Mouse (Mus musculus): ENCODE results near the gene Adamts18.
"Not testable (repeated sequence)": the region's sequence is repeated elsewhere in the genome, so short reads cannot be mapped to it uniquely, and the experiment has no call there.

Adamts18 gene

GRCm38 (mm10) chr8:113837570-113837915 is 11.0 kb downstream of the Adamts18 start:
- no peak for DNase-seq

- no peak for DNase-seq
Observed at GRCm38 (mm10) chr8:113836892-113837569, 11.5 kb downstream of the Adamts18 start.

GRCm38 (mm10) chr8:113833644-113834043 is 14.9 kb downstream of the Adamts18 start:
- DNase-seq, result no peak

- DNase-seq, result no peak
Observed at GRCm38 (mm10) chr8:113827270-113827669, 21.3 kb downstream of the Adamts18 start.

GRCm38 (mm10) chr8:113820983-113821587 is 27.5 kb downstream of the Adamts18 start:
- no peak for DNase-seq

GRCm38 (mm10) chr8:113813966-113814365 is 34.6 kb downstream of the Adamts18 start:
- no peak for DNase-seq

GRCm38 (mm10) chr8:113811521-113811920 is 37.0 kb downstream of the Adamts18 start:
- no peak for DNase-seq

GRCm38 (mm10) chr8:113809929-113810328 is 38.6 kb downstream of the Adamts18 start:
- DNase-seq, result no peak

GRCm38 (mm10) chr8:113803830-113804611 is 44.5 kb downstream of the Adamts18 start:
- DNase-seq, result no peak

- no peak for DNase-seq
Observed at GRCm38 (mm10) chr8:113801551-113801950, 47.0 kb downstream of the Adamts18 start.

- DNase-seq, result not testable (repeated sequence)
Observed at GRCm38 (mm10) chr8:113800556-113800955, 48.0 kb downstream of the Adamts18 start.

- DNase-seq, result no peak
Observed at GRCm38 (mm10) chr8:113799550-113799949, 49.0 kb downstream of the Adamts18 start.

GRCm38 (mm10) chr8:113791856-113792255 is 56.7 kb downstream of the Adamts18 start:
- DNase-seq, result no peak

- no peak for DNase-seq
Observed at GRCm38 (mm10) chr8:113791061-113791460, 57.5 kb downstream of the Adamts18 start.

GRCm38 (mm10) chr8:113783711-113784110 is 64.8 kb downstream of the Adamts18 start:
- DNase-seq, result no peak

- no peak for DNase-seq
Observed at GRCm38 (mm10) chr8:113781554-113781953, 67.0 kb downstream of the Adamts18 start.

- no peak for DNase-seq
Observed at GRCm38 (mm10) chr8:113775361-113775760, 73.2 kb downstream of the Adamts18 start.

- DNase-seq, result no peak
Observed at GRCm38 (mm10) chr8:113768861-113769410, 79.6 kb downstream of the Adamts18 start.

GRCm38 (mm10) chr8:113765121-113765520 is 83.4 kb downstream of the Adamts18 start:
- DNase-seq, result no peak

GRCm38 (mm10) chr8:113763592-113764355 is 84.8 kb downstream of the Adamts18 start:
- no peak for DNase-seq

GRCm38 (mm10) chr8:113762101-113762500 is 86.4 kb downstream of the Adamts18 start:
- no peak for DNase-seq

- no peak for DNase-seq
Observed at GRCm38 (mm10) chr8:113755866-113756265, 92.7 kb downstream of the Adamts18 start.

- no peak for DNase-seq
Observed at GRCm38 (mm10) chr8:113753153-113753552, 95.4 kb downstream of the Adamts18 start.

Measured in right cerebral cortex, postnatal 4 days (tissue).